Mouse (Mus musculus) neural tube, embryonic 15.5 days (tissue): ENCODE data around the gene Fam189a2. TPM values are rescaled to one million over a fixed set of nuclear protein-coding genes. Genes with fewer than 3 reads are reported as not detected.

ENCODE experiments used
- ATAC-seq: fragments of 200-750 bp; cut with Nextera tagmentation; 2 replicates; pipeline ENCODE4 v1.8.0; 2017; ENCODE audit warnings: mild to moderate bottlenecking, moderate TSS enrichment, moderate library complexity; ENCODE audit not compliant: low FRiP score
- H3K27ac ChIP-seq: fragments of 300-500 bp; sonication (generic); replicated peaks from 2 replicates; pipeline ENCODE4 v1.5.1; 2015; ENCODE audit warnings: mild to moderate bottlenecking, inconsistent platforms
- H3K27me3 ChIP-seq: fragments of 300-500 bp; sonication (generic); replicated peaks from 2 replicates; pipeline ENCODE4 v1.6.1; 2015; ENCODE audit warnings: inconsistent platforms
- H3K36me3 ChIP-seq: fragments of 300-500 bp; sonication (generic); 2 replicates; pipeline ENCODE4 v1.6.1; 2015; ENCODE audit warnings: inconsistent platforms
- H3K4me1 ChIP-seq: fragments of 300-500 bp; sonication (generic); 2 replicates; pipeline ENCODE4 v1.6.1; 2015; ENCODE audit warnings: inconsistent platforms
- H3K4me2 ChIP-seq: fragments of 300-500 bp; sonication (generic); 2 replicates; pipeline ENCODE4 v1.6.1; 2015; ENCODE audit warnings: inconsistent platforms, mild to moderate bottlenecking, moderate library complexity
- H3K4me3 ChIP-seq: fragments of 300-500 bp; sonication (generic); replicated peaks from 2 replicates; pipeline ENCODE4 v1.5.1; 2015; ENCODE audit warnings: mild to moderate bottlenecking, inconsistent platforms
- H3K9ac ChIP-seq: fragments of 300-500 bp; sonication (generic); replicated peaks from 2 replicates; pipeline ENCODE4 v1.6.1; 2015; ENCODE audit warnings: mild to moderate bottlenecking, inconsistent platforms
- H3K9me3 ChIP-seq: fragments of 300-500 bp; sonication (generic); replicated peaks from 2 replicates; pipeline ENCODE4 v1.6.1; 2016; ENCODE audit warnings: inconsistent platforms
- WGBS: fragments of 180-500 bp; shearing (Covaris S2); methylation state at CpG from one replicate; pipeline ENCODE4 v1.1.7; 2015; ENCODE audit warnings: mixed read lengths; 5-methylcytosine and 5-hydroxymethylcytosine counted together
- polyA plus RNA-seq: library from polyadenylated mRNA; unstranded; fragments of >200 nt; fragmentation: Nextera tagmentation; extraction: Ambion mirVana; gene quantifications from 2 replicates; pipeline ENCODE4 v1.2.1, GENCODE M21; 2015

The Fam189a2 gene
- polyA plus RNA-seq, 1 experiment from 2014 or later, result 1.9 TPM

DNA sequence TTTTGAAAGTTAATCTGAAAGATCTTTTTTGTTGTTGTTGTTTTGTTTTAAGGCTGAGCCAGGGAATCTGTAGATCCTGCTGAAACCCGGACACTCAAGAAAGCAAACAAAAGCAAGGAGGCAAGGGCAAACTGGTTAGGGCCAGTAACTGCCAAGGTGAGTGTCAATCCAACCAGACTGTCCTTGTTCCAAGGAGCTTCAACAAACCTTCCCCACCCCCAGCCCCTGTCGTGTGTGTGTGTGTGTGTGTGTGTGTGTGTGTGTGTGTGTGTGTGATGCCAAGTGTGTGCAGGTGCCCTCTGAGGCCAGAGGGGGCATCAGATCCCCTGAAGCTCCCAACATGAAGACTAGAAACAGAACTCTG, 62.0 kb downstream of the Fam189a2 start:
- Histone ChIP-seq H3K4me1 (peaks cover 13% of the 10 kb centered on the region), H3K4me3 (no peak overlapping the region), H3K27me3 (no peaks in the 10 kb centered on the region), H3K9me3 (no peaks in the 10 kb centered on the region), H3K9ac (no peak overlapping the region), H3K36me3 (no peaks in the 10 kb centered on the region), H3K27ac (no peak overlapping the region), H3K4me2 (no peak overlapping the region)
- ATAC-seq, result no peak
- 97% methylated on average over 2 of the region's 2 CpGs for WGBS

DNA sequence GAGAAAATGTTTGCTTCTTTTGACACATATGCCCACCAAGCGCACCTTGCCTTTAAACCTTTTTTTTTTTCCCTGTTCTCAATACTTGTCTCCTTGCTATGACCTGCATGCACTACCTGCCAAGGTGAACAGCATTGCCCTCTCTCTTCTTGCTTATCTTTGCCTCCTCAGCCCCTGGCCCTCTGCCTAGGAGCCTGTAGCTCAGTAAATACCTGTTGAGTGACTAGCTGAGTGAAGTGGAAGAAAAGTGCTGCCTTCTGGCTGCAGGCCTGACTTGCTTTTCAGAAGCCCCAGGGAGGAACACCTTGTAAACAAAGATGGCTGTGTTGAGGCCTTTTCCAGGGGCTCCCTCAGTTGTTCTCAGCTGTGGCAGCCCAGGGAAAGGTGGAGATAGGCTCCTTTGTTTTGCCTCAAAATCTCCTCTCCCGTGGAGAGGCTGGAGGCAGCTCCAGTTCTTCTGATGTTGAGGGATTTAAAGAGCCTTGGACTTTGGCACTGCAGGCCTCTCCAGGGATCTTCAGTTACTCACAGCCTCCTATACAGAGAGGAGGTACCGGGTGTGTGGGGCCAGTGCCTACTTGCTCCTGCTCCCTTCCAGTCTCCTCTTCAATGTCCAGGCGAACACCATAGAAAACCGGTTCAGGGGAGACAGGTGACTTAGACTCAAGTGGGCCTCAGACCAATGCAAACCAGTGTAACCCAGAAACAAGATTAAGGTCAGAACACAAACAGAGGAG, 62.5 kb downstream of the Fam189a2 start:
- Histone ChIP-seq H3K4me1 (peaks cover 11% of the 10 kb centered on the region), H3K36me3 (no peaks in the 10 kb centered on the region), H3K27ac (no peak overlapping the region), H3K4me2 (no peak overlapping the region), H3K4me3 (no peak overlapping the region), H3K9me3 (no peaks in the 10 kb centered on the region), H3K9ac (no peak overlapping the region), H3K27me3 (no peaks in the 10 kb centered on the region)
- WGBS, result 73% methylated on average over 5 of the region's 5 CpGs
- ATAC-seq, result no peak

DNA sequence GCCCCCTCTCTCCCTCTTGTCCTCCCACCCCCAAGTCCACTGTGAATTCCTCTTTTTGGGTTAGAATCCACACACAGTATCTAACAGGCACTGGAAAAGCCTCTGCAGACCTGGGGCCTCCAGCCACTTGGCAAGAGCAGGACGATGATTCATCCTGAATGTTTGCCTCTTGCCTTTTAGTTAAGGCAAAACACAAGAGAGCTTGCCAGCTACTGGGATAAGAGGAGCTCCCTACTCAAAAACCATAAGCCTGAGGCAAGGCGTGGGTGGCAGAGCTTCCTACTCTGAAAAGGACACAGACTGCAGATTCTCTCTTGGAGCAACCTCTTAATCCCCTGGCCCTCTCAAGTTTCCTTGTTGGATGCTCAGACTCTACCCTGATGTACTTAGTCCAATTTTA, 63.7 kb downstream of the Fam189a2 start:
- ATAC-seq, result no peak; the same call in 1 of the 2 replicates
- 75% methylated on average over 2 of the region's 2 CpGs for WGBS
- Histone ChIP-seq H3K27me3 (no peaks in the 10 kb centered on the region), H3K9me3 (no peaks in the 10 kb centered on the region), H3K4me1 (no peaks in the 10 kb centered on the region), H3K36me3 (no peaks in the 10 kb centered on the region), H3K27ac (0 out of 2 replicates have a peak overlapping the region, but pooled peaks have one; percentile 37), H3K9ac (no peak overlapping the region), H3K4me2 (no peak overlapping the region), H3K4me3 (no peak overlapping the region)

DNA sequence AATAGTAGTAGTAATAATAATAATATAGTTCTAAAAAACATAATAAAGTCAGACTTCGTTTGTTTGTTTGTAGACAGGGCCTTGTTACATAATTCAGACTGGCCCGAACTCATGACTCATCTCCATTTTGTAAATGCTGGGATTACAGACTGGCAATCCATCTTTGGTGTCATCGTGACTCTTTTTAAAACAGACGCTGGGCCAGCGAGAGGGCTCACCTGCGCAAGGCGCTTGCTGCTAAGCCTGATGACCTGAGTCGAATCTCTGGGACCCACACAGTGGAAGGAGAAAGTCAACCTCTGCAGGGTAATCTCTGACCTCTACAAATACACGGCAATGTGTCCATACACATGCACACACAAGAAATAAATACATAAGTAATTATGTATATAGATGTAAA, 64.4 kb downstream of the Fam189a2 start:
- no peak overlapping the region for H3K4me3 ChIP-seq
- no peak overlapping the region for H3K27ac ChIP-seq
- ATAC-seq, result no peak
- 95% methylated on average over 9 of the region's 9 CpGs for WGBS
- no peaks in the 10 kb centered on the region for H3K9me3 ChIP-seq
- H3K4me1 ChIP-seq, result peaks cover under 1% of the 10 kb centered on the region; the same call in 1 of the 2 replicates
- no peak overlapping the region for H3K9ac ChIP-seq
- no peaks in the 10 kb centered on the region for H3K36me3 ChIP-seq
- H3K4me2 ChIP-seq, result no peak overlapping the region
- H3K27me3 ChIP-seq, result no peaks in the 10 kb centered on the region

DNA sequence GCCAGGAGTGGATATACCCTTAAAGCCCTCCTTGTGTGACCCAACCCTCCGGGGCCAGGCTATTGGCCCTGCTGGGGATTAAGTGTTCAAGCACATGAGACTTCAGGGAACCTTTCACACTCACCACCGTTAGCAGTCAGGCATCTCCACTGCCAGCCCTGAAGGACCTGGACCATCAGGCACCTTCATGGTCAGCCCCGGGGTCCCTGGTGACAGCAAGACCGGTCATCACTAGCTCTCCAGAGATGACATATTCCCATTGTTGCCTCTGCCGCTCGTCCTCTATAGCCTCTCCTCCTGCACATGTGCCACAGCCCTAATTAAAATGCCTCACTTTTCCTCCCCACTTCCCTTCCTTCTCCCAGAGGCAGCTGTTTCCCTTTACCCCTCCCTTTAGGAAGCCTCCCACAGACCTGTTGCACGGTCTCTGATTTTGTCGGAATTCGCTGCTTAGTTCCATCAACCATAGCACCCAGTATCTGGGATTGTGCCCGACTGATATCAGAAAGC, 66.4 kb downstream of the Fam189a2 start:
- no peak overlapping the region for H3K4me3 ChIP-seq
- WGBS, result 73% methylated on average over 10 of the region's 10 CpGs
- H3K4me2 ChIP-seq, result no peak overlapping the region
- H3K36me3 ChIP-seq, result no peaks in the 10 kb centered on the region
- H3K4me1 ChIP-seq, result peaks cover 17% of the 10 kb centered on the region
- no peak overlapping the region for H3K9ac ChIP-seq
- H3K27me3 ChIP-seq, result no peaks in the 10 kb centered on the region
- H3K9me3 ChIP-seq, result no peaks in the 10 kb centered on the region
- ATAC-seq, result no peak
- no peak overlapping the region for H3K27ac ChIP-seq

DNA sequence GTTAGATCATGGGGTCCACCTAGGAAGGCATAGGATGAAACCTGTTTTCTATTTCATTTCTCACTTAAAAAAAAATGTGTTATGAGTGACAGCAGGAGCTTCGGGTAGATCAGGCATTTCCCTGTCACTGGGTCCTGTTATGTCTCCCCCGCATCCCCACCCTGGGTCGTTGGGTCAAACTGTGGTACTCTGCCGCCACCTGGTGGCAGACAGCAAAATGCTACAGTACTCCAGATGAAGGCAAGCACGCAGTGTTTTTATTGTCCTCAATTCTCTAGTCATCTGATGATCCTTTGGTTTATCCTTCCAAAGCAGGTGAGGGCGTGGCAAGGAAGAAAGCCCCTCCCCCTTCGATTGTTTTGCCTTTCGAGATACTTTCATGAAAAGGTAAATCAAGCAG, 69.3 kb downstream of the Fam189a2 start:
- no peaks in the 10 kb centered on the region for H3K9me3 ChIP-seq
- WGBS, result under 1% methylated on average over 8 of the region's 8 CpGs
- no peak overlapping the region for H3K9ac ChIP-seq
- ATAC-seq, result peak; percentile 78
- H3K27ac ChIP-seq, result no peak overlapping the region
- H3K4me2 ChIP-seq, result no peak overlapping the region
- no peaks in the 10 kb centered on the region for H3K27me3 ChIP-seq
- H3K36me3 ChIP-seq, result no peaks in the 10 kb centered on the region
- H3K4me1 ChIP-seq, result peaks cover 25% of the 10 kb centered on the region
- H3K4me3 ChIP-seq, result no peak overlapping the region

DNA sequence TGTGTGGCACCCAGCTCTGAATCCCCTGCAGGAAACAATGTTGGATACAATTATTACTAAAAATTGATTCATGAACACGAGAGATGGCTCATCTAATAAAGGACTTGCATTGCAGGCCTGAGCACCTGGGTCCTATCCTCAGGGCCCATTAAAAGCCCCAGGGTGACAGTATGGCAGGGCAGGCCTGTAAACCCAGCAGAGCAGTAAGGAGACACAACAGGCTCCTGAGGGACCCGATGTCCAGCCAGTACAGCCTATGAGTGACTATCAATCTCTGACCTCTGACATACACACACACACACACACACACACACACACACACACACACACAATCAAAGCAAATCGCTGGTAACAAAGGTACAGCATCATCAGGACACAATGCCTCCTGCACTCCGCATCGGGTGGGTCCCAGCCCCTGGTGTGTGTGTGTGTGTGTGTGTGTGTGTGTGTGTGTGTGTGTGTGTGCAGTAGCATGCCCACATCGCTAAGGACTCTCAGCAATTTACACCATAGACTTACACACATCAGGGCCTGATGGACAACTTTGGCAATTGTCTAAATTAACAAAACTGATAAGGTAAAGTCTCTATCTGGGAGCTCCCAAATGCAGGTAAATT, 69.9 kb downstream of the Fam189a2 start:
- no peak overlapping the region; the same call in 1 of the 2 replicates for H3K9ac ChIP-seq
- H3K4me3 ChIP-seq, result no peak overlapping the region
- H3K4me2 ChIP-seq, result no peak overlapping the region
- H3K27ac ChIP-seq, result peak overlapping the region; percentile 24; the same call in 1 of the 2 replicates
- H3K9me3 ChIP-seq, result no peaks in the 10 kb centered on the region
- WGBS, result 53% methylated on average over 6 of the region's 6 CpGs
- H3K27me3 ChIP-seq, result no peaks in the 10 kb centered on the region
- H3K36me3 ChIP-seq, result no peaks in the 10 kb centered on the region
- peaks cover 25% of the 10 kb centered on the region for H3K4me1 ChIP-seq
- ATAC-seq, result no peak

DNA sequence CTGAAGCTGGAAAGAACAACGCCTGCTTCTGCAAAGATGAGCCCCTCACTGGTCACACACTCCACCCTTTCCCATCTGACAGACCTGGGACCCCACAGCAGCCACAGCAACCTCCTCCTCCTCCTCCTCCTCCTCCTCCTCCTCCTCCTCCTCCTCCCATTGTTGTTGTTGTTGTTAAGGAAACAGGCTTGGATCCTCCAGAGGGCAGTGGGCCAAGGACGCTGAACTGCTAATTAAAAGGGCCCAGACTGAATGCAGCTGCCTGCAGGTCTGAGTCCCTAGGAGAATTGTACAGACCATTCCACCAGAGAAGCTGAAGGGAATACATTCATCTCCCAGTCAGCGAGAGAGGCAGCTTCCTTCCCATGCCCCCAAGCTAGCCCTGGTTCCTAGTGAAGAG, 70.5 kb downstream of the Fam189a2 start:
- H3K9me3 ChIP-seq, result no peaks in the 10 kb centered on the region
- H3K4me2 ChIP-seq, result no peak overlapping the region
- WGBS, result 25% methylated on average over 3 of the region's 3 CpGs
- 0 out of 2 replicates have a peak overlapping the region, but pooled peaks have one; percentile 48 for H3K27ac ChIP-seq
- H3K36me3 ChIP-seq, result no peaks in the 10 kb centered on the region
- peaks cover 25% of the 10 kb centered on the region for H3K4me1 ChIP-seq
- no peaks in the 10 kb centered on the region for H3K27me3 ChIP-seq
- H3K9ac ChIP-seq, result no peak overlapping the region; the same call in 1 of the 2 replicates
- peak; percentile 43 for ATAC-seq
- no peak overlapping the region for H3K4me3 ChIP-seq

DNA sequence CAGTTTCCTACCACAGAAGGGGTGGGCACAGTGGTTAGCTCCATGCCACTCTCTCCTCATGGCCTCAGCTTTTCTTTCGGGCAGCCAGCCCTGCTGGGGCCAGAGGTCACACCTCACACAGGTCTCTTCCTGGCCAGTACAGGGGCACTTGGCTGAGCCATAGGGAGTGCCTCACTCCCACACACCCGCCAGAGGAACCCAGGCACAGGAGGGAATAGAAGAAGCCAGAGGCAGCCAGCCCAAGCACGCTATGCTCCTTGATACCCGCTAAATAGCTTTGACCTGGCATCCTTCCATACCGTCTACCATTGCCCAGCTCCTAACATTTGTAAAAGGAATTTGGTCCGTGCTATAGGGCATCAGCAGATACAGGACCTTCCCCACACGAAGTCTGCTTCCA, 70.9 kb downstream of the Fam189a2 start:
- 45% methylated on average over 7 of the region's 7 CpGs for WGBS
- no peak overlapping the region for H3K9ac ChIP-seq
- ATAC-seq, result peak; percentile 62
- no peaks in the 10 kb centered on the region for H3K36me3 ChIP-seq
- no peaks in the 10 kb centered on the region for H3K9me3 ChIP-seq
- peaks cover 25% of the 10 kb centered on the region for H3K4me1 ChIP-seq
- no peak overlapping the region for H3K4me2 ChIP-seq
- H3K27ac ChIP-seq, result peak overlapping the region; percentile 48; the same call in 1 of the 2 replicates
- H3K27me3 ChIP-seq, result no peaks in the 10 kb centered on the region
- no peak overlapping the region for H3K4me3 ChIP-seq

DNA sequence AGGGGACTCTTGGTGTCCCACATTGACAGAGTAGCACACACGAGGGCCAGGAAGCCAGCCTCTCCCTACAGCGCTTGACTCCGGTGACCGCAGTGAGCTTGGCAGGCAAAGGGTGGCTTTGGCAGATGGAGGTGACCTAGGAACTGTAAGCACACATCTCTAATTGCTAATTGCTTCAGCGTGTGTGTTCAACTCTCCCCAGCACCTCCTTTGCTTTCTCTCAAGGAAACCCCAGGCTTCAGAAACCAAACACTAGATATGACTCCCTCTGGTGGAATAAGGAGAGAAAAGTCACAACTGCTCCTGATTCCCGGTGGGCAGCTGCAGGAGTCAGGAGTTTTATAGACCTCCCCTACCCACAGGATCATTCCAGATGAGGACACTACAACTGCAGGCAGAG, 71.9 kb downstream of the Fam189a2 start:
- no peaks in the 10 kb centered on the region for H3K9me3 ChIP-seq
- H3K4me1 ChIP-seq, result peaks cover 25% of the 10 kb centered on the region
- no peak for ATAC-seq
- H3K36me3 ChIP-seq, result no peaks in the 10 kb centered on the region
- no peak overlapping the region for H3K4me3 ChIP-seq
- no peak overlapping the region for H3K4me2 ChIP-seq
- 37% methylated on average over 6 of the region's 6 CpGs for WGBS
- no peak overlapping the region for H3K9ac ChIP-seq
- no peaks in the 10 kb centered on the region for H3K27me3 ChIP-seq
- H3K27ac ChIP-seq, result no peak overlapping the region

DNA sequence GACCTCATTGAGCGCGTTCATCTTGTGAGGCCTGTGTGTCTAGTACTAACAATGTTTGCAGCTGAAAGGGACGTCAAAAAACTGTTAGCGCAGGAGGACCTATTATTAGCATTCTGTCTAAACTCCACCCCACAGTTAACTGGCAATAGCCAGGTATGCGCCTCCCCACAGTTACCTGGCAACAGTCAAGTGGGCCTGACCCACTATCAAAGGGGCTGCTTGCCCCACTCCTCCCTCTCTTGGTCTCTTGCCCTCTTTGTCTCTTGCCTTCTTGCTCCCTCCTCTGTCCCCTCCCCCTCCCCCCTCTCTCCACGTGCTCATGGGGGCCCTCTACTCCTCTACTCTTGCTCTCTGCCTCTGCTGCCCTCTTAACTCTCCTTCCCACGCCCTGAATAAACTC, 73.3 kb downstream of the Fam189a2 start:
- Histone ChIP-seq H3K36me3 (no peaks in the 10 kb centered on the region), H3K4me1 (peaks cover 25% of the 10 kb centered on the region), H3K4me3 (no peak overlapping the region), H3K4me2 (no peak overlapping the region), H3K9ac (no peak overlapping the region), H3K9me3 (no peaks in the 10 kb centered on the region), H3K27ac (no peak overlapping the region), H3K27me3 (no peaks in the 10 kb centered on the region)
- WGBS, result 81% methylated on average over 7 of the region's 7 CpGs
- ATAC-seq, result no peak
